Mouse (Mus musculus) hindbrain, embryonic 12.5 days (tissue): ENCODE results near the gene Ankrd27. TPM values are rescaled to one million over a fixed set of nuclear protein-coding genes. Genes with fewer than 3 reads are reported as not detected.

Experiments
- ATAC-seq: fragments of 200-750 bp; cut with Nextera tagmentation; 2 replicates; pipeline ENCODE4 v1.8.0; 2017; ENCODE audit warnings: moderate TSS enrichment; ENCODE audit not compliant: low FRiP score
- H3K27ac ChIP-seq: fragments of 300-500 bp; sonication (generic); 2 replicates; pipeline ENCODE4 v1.5.1; 2016; ENCODE audit warnings: mild to moderate bottlenecking
- H3K27me3 ChIP-seq: fragments of 300-500 bp; sonication (generic); 2 replicates; pipeline ENCODE4 v1.6.1; 2016; ENCODE audit warnings: mild to moderate bottlenecking
- H3K36me3 ChIP-seq: fragments of 300-500 bp; sonication (generic); 2 replicates; pipeline ENCODE4 v1.6.1; 2016; ENCODE audit warnings: mild to moderate bottlenecking
- H3K4me1 ChIP-seq: fragments of 300-500 bp; sonication (generic); 2 replicates; pipeline ENCODE4 v1.6.1; 2016
- H3K4me2 ChIP-seq: fragments of 300-500 bp; sonication (generic); replicated peaks from 2 replicates; pipeline ENCODE4 v1.6.1; 2016; ENCODE audit warnings: mild to moderate bottlenecking
- H3K4me3 ChIP-seq: fragments of 300-500 bp; sonication (generic); 2 replicates; pipeline ENCODE4 v1.5.1; 2016; ENCODE audit warnings: mild to moderate bottlenecking
- H3K9ac ChIP-seq: fragments of 300-500 bp; sonication (generic); 2 replicates; pipeline ENCODE4 v1.6.1; 2016; ENCODE audit warnings: mild to moderate bottlenecking, moderate library complexity
- H3K9me3 ChIP-seq: fragments of 300-500 bp; sonication (generic); replicated peaks from 2 replicates; pipeline ENCODE4 v1.6.1; 2016; ENCODE audit warnings: mild to moderate bottlenecking
- WGBS: fragments of 180-500 bp; shearing (Covaris S2); methylation state at CpG from one replicate; pipeline ENCODE4 v1.1.7; 2016; 5-methylcytosine and 5-hydroxymethylcytosine counted together
- polyA plus RNA-seq: library from polyadenylated mRNA; unstranded; fragments of >200 nt; fragmentation: Nextera tagmentation; extraction: Ambion mirVana; gene quantifications from 2 replicates; pipeline ENCODE4 v1.2.1, GENCODE M21; 2016

Ankrd27 gene
- polyA plus RNA-seq, 1 experiment from 2014 or later, result 30.3 TPM

DNA sequence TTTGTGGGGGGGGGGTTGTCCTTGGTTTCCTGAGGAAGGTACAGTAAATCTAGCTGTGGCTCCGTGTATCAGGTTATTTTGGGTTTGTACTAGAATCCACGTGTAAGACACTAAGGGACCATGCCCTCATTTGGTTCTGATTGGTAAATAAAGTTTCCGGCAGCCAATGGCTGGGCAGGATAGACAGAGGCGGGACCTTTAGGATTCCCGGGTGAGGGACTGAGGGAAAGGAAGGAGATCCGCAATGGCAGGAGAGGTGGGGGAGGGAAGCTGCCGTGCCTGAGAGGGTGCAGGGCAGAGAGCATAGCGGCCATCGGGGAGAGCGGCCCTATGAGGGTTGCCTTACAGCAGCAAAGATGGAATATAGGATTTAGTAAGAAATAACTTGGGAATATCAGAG is 101.2 kb downstream of the Ankrd27 start:
- Histone ChIP-seq H3K27me3 (no peaks in the 10 kb centered on the region), H3K27ac (no peak overlapping the region), H3K4me2 (peak overlapping the region; percentile 19), H3K4me3 (no peak overlapping the region), H3K4me1 (peaks cover 22% of the 10 kb centered on the region), H3K9me3 (no peaks in the 10 kb centered on the region), H3K9ac (no peak overlapping the region), H3K36me3 (peaks cover 8% of the 10 kb centered on the region)
- WGBS, result 30% methylated on average over 10 of the region's 10 CpGs
- ATAC-seq, result no peak

- Histone ChIP-seq H3K27me3 (no peaks in the 10 kb centered on the region), H3K27ac (no peak overlapping the region), H3K4me3 (no peak overlapping the region), H3K4me1 (peaks cover 22% of the 10 kb centered on the region), H3K9ac (no peak overlapping the region), H3K36me3 (peaks cover 8% of the 10 kb centered on the region), H3K9me3 (no peaks in the 10 kb centered on the region), H3K4me2 (no peak overlapping the region)
- 47% methylated on average over 9 of the region's 9 CpGs for WGBS
- no peak for ATAC-seq
These were observed 102.2 kb downstream of the Ankrd27 start for GRCm38 (mm10) chr7:35688276-35688675.

Other genes starting within 250 kb of the Ankrd27 start
- 21.1 and 24.4 TPM in 2 replicates for gene Faap24, start 189.4 kb upstream of the Ankrd27 start, polyA plus RNA-seq
- 38.9 and 41.0 TPM in 2 replicates for gene Cep89, start 189.2 kb upstream of the Ankrd27 start, polyA plus RNA-seq
- not detected in 2 replicates for gene Slc7a9, start 137.4 kb upstream of the Ankrd27 start, polyA plus RNA-seq
- gene Tdrd12, start 48.5 kb upstream of the Ankrd27 start, polyA plus RNA-seq, result 0.66 TPM in 1 of 2 replicates, not detected in the other
- 41.0 and 43.9 TPM in 2 replicates for gene Nudt19, start 29.9 kb upstream of the Ankrd27 start, polyA plus RNA-seq
- gene Rgs9bp, start 662 bp upstream of the Ankrd27 start, polyA plus RNA-seq, result 0.12 and 0.16 TPM in 2 replicates
- 257 and 263 TPM in 2 replicates for gene Pdcd5, start 61.3 kb downstream of the Ankrd27 start, polyA plus RNA-seq
- 38.9 and 40.8 TPM in 2 replicates for gene Dpy19l3, start 168.2 kb downstream of the Ankrd27 start, polyA plus RNA-seq
- 26.0 and 29.1 TPM in 2 replicates for gene Zfp507, start 216.8 kb downstream of the Ankrd27 start, polyA plus RNA-seq